Mouse (Mus musculus): ENCODE results near the gene Cnp.

Cnp gene

DNA sequence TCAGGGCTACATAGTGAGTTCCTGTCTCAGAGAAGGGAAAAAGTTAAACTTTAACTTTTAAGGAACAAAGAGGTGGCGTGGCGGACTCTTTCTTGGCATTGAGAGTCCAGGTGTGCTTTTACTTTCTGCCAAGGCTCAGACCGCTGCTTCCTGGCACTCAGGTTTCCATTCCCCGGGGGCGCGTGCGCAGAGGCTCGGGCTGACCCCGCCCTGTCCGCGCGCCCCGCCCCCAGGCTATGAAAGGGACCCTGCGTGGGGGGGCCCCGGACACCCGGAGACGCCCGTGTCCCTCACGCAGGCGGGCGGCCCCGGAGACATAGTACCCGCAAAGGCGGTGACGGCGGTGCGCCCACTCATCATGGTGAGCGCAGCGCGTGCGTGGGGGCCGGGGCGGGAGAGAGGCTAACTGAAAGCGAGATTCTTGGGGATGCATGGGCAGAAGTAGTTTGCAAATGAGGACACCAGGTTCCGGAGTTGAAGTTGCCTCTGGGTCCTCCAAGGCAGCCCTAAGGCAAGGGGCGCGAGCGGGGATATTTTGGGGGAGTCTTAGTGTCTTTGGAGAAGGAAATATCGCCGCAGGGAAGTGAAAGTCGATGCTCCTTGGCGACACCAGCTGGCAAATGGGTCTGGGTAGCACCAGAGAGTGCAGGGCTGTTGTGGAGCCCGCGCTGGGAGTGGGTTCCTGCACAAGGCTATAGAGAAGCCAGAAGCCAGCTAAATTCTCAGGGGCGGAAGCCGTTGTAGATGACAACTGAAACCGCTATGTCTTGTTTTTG lies at the start of gene Cnp:
Cnp (plus strand) TSS at position 197 of the 776 bp plus-strand sequence.
- no peak for TF ChIP-seq GATA4 (IDR thresholded peaks at IDR 0.05; ENCODE audit: insufficient replicate concordance, low read length)

DNA sequence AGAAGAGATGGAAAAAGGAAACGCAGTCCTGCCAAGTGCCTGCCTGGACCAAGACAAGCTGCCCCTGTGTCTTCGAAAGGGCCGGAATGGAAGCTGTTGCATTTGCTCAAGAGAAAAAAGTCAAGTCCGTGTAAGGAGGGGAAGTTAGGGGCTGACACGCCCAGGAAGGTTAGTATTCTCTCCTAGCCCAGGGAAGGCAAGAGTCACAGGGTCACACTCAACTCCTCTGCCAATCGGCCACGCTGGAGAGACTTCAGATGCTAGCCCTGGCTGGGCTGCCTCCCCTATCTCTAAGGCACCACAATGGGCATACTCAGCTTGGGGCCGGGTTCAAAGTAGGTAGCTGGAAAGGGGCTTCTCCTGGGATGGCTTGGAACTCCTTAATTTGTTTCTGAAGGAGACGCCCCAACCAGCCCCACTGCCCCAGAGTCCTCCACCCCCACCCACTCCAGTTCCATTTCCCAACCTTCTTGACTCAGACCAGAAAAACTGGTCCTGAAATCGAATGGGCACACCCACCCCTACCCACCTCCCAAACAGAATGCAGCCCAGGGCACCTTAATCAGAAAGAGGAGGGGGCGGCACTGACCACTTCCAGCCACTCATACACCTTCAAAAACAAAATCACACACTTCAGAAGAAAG lies 49.6 kb upstream of the Cnp start:
- no peak for TF ChIP-seq GATA4 (IDR thresholded peaks at IDR 0.05; ENCODE audit: insufficient replicate concordance, low read length)

DNA sequence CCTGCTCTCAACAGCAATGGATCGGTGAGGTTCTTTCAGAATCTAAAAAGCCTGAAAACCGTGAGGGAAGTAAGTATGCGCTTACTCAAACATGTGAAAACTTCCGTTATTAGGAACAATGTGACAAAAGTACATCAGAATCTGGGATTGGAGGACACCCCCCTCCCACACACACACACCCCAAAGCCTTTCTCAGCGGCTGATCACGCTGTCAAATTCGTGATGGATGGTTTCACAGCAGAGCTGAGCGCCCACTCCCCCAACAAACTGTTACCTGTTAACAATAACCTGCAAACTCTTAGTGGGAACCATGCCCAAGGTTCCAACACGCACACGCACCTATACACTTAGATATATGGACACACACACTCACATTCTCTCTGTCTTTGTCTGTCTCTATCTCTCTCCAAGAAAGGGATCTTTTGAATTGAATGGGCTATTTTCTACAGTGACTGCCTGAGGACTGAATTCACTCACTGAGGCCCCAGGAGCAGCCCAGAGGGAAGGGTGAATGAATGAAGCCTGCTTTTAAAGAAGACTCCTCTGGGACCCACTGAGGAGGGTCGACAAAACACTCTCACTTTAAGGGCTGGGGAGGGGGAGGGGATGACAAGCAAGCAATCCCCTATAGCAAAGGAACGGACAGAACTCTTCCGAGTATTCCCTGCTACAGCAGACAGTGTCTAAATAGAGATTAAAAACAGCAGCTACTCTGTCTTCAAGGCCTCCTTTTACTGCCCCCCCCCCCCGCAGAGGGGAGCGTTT lies 48.5 kb upstream of the Cnp start:
- TF ChIP-seq GATA4 (IDR thresholded peaks at IDR 0.05; ENCODE audit: insufficient replicate concordance, low read length): no peak

DNA sequence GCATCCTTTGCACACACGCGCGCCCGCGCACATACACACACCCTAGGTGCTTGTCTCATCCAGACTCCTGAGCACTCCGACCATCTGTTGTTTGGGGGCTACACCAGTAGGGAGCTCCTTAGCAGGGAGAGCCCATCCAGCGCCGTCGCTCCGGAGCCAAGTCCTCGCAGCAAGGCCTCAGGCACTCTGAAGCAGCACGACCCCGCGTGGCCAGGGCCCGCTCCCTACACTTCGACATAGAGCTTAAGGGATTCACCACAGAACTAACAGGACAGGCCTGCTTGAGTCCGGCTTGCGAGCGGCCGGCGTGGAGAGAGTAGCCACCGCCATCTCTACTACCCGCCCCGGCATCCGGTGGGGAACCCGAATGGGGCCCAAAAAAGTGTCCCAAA lies 47.6 kb upstream of the Cnp start:
- no peak for TF ChIP-seq GATA4 (IDR thresholded peaks at IDR 0.05; ENCODE audit: insufficient replicate concordance, low read length)

DNA sequence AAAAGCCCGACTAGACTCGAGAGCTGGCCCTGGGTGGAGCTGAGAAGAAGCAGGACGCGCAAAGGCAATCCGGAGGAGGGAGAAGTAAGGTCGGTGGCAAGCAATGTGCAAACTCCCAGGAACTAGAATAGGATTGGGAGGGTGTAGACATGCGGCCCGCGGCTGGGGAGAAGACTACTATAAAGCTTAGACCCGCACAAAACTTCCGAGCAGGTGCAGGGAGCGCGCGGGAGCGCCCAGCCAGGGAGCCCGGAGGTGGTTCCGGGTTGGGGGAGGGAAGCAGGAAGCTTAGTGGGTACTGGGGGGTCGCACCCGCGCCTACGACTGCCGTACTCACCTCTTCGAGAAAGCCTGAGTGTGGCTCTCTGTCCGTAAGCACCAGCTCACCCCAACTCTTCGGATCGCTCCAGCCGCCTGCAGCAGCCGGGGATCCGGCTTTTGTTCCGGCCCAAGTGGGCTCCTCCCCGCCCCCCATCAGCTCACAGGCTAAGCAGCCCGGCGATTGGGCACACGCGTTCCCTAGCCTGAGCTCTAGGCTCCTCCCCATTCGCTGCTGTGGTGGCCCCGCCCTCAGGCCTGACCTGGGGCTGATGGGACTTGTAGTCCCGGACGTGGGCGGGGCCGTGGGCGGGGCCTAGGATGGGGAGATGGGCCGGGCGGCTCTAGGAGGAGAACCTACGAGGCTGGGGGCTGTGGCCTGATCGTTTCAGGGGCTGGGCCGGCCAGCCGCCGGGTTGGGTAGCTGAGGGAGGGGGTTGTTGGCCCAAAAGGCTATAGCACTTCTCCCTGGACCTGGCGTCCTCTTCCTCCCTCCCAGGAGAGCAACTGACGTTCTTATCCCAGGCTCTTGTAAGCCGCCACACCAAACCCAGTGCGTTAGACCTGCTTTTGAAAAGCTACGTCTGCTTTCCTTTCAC lies 47.0 kb upstream of the Cnp start, which contains the start of gene Acly:
Acly (minus strand) TSS at position 543 of the 917 bp plus-strand sequence.
- TF ChIP-seq GATA4 (IDR thresholded peaks at IDR 0.05; ENCODE audit: insufficient replicate concordance, low read length): no peak

DNA sequence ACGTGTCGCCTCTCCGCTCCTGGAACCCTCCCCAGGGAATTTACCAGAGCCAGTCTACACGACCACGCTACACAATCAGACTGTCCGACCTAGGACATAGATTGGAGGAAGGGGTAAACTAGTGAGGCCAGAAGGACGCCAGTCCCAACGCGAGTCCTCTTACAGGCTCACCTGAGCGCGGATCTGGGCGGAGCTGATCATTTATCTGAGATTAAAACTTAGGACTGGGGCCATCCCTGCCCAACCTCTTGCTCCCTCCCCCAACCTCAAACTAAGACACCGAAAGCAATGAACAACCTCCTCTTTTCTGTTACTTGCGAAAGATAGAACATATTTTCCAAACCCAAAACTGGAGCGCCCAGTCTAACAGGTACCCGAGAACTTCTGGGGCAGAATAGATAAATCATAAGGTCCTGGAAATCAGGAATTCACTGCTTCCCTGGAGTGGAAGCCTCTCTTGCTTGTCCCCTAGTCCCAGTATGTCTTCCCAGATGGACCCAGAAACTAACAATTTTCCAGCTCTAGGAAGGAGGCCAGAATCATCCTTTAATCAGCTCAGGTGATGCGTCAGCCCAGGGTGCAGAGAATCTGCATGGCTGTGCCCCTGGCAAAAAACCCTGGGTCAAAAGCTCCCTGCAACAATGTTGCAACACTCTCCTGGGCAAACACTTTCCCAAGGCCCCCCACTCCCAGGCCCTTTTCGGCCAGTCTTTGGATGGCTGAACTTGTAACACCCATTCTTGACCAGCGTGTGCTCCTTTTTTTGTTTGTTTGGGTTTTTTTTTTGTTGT lies 46.1 kb upstream of the Cnp start:
- no peak for TF ChIP-seq GATA4 (IDR thresholded peaks at IDR 0.05; ENCODE audit: insufficient replicate concordance, low read length)

DNA sequence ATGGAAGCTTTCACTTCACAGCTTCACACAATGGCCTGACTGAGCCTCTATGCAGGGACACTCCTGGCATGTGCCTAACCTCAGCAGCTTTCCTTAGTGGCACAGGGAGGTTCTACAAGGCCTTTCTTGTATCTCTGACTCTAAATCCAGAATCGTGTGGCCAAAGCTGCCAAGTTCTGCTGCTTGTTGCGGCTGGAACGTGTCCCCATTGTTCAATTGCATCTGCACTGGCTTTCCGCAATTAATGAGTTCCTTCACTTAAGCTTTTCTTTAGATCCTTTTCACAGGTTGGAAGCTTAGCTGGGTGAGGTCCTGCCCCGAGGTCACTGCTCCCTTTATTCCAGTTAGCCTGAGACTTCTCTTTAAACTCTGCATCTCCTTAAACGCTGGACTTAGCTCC lies 40.8 kb upstream of the Cnp start:
- no peak for TF ChIP-seq GATA4 (IDR thresholded peaks at IDR 0.05; ENCODE audit: insufficient replicate concordance, low read length)

DNA sequence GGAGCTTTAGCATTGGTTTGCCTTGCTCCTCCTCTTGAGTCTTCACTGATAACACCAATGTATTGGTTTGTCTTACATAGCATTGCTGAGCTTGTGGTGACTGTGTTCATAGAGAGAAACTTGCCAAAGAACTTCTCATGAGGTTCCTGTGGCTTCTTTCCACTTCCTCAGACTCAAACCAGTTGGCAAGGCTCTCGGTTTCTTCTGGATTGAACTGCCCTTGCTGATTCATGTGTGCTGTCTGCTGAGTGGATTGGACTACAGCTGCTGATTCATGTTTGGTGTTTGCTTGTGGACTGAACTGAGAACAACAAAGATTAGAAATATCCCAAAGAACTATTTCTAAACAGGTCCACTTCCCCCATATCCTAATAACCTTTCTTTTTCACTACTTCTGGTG lies 38.7 kb upstream of the Cnp start:
- TF ChIP-seq GATA4 (IDR thresholded peaks at IDR 0.05; ENCODE audit: insufficient replicate concordance, low read length): no peak

DNA sequence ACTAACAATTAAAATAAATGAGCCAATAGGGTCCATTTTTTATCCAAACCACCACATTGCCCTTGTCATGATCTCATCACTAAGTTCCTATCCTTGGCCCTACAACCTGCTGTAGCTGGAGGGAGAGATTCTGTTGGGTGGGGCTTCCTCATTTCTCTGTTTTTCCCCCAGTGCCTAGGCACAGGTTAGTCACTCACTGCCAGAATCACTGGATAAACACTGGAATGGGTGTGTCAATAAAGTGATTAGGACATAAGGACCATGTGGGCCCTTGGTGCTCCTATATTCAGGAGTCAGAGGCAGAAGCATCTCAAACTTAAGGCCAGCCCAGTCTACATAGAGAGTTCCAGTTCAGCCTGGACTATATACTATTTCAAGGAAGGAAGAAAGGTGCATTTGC lies 38.2 kb upstream of the Cnp start:
- TF ChIP-seq GATA4 (IDR thresholded peaks at IDR 0.05; ENCODE audit: insufficient replicate concordance, low read length): no peak

DNA sequence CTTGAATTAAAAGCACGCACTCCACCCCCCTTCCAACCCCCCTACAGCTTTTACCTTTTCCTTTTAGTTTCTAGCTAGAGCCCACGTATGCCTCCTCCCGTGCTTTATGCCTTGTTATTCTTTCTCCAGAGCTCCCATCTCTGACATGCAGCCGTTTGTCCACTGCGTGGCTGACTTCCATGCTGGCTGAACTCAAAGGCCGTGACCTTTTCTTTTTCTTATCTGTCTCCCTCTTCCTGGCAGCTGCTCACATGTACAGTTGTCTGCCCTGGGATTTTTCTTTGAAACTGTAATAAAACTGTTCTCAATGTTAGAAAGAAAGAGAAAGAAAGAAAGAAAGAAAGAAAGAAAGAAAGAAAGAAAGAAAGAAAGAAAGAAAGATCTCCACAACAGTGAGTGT lies 33.7 kb upstream of the Cnp start:
- TF ChIP-seq GATA4 (IDR thresholded peaks at IDR 0.05; ENCODE audit: insufficient replicate concordance, low read length): peak; percentile 93

DNA sequence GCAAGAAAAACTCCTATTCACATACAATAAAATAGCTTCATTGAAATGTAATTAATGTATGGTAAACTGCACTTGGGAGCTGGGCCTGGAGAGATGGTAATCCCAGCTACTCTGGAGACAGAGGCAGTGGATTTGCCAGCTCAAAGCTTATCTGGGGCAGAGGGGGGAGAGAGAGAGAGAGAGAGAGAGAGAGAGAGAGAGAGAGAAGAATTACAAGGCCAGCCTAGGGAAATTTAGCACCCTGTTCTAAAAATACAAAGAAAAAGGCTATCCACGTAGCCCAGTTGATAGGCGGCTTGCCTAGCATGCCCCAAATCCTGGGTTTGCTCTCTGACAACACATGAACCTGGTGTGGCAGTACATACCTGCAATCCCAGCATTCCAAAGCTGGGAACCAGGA lies 33.1 kb upstream of the Cnp start:
- no peak for TF ChIP-seq GATA4 (IDR thresholded peaks at IDR 0.05; ENCODE audit: insufficient replicate concordance, low read length)

DNA sequence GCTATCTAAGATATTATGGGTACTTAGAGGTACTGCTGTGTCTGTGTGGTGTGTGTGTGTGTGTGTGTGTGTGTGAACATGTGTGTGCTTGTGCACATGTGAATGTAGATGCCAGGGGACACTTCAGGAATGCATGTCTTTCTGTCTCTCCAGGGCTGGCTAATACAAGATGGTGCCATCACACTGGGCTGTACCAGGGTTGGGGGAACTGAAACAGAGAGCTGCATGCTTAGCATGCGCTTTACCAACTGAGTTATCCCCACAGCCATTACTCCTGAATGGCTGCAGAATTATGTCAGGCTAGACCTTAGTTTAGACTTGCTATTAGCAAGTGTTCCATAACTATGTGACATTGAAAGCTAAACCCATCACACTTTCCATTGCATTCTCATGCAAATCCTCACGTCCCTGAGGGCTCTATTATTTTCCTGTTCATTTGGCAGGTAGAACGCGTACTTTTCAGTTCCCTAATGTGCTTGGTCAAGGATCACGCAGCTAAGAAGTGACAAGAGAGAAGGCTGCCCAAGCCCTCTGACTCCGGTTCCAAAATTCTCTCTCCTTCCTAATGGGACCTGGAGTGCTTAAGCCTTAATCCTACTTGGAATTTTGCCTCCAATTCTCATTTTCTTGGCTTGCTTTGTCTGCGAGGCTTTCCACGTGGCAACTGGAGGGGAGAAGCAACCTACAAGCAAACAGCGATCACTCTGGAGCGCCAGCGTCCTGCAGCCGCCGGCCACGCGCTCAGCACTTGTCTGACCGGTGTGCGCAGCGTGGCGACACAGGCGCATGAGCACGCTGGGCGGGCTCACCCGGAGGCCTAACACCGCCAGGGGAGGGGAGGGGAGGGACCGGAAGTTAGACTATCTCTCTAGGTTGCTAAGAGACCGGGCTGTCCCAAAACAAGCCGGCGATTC lies 29.6 kb upstream of the Cnp start, which contains the start of gene Ttc25:
Ttc25 (plus strand) TSS at position 776 of the 914 bp plus-strand sequence.
- TF ChIP-seq GATA4 (IDR thresholded peaks at IDR 0.05; ENCODE audit: insufficient replicate concordance, low read length): peak; percentile 88; the same call in 1 of the 2 replicates

DNA sequence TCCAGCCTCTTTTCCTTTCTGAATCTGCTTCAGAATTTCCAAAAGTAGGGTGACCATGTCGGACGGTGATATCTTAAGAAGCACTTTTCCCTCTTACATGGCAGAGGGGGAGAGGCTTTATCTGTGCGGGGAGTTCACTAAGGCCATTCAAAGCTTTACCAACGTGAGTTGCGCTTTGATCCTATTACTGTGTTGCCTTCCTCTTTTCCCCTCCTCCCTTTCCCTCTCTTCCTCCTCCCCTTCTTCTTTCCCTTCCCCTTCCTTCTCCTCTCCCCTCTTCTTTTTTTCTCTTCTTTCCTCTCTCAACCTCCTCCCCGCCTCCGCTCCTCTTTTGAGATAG lies 29.0 kb upstream of the Cnp start:
- TF ChIP-seq GATA4 (IDR thresholded peaks at IDR 0.05; ENCODE audit: insufficient replicate concordance, low read length): no peak
